Mouse (Mus musculus): ENCODE measurements around the gene Gstp1. TPM values are rescaled to one million over a fixed set of nuclear protein-coding genes. Genes with fewer than 3 reads are reported as not detected.
"Not testable (repeated sequence)": the region's sequence is repeated elsewhere in the genome, so short reads cannot be mapped to it uniquely, and the experiment has no call there.

The Gstp1 gene
- polyA plus RNA-seq, 1 experiment: 119 TPM

- Histone ChIP-seq H3K4me3 (ENCODE audit: low read depth, low read length) (no peak overlapping the region), H3K9me3 (replicated peaks; ENCODE audit: control insufficient read depth, insufficient read depth, low read length, poor library complexity, severe bottlenecking) (0 out of 2 replicates have a peak, but pooled peaks cover 2% of the 10 kb centered on the region), H3K27me3 (ENCODE audit: control insufficient read depth, insufficient read depth, low read length, poor library complexity, severe bottlenecking) (no peaks in the 10 kb centered on the region), H3K36me3 (ENCODE audit: control insufficient read depth, insufficient read depth, low read length, poor library complexity, severe bottlenecking) (no peaks in the 10 kb centered on the region), H3K9ac (ENCODE audit: low read depth, poor library complexity, severe bottlenecking) (no peak overlapping the region), H3K27ac (ENCODE audit: insufficient read depth, low read length) (no peak overlapping the region), H3K4me1 (ENCODE audit: control insufficient read depth, insufficient read depth, low read length) (no peaks in the 10 kb centered on the region)
- TF ChIP-seq EP300 (IDR thresholded peaks at IDR 0.05; ENCODE audit: insufficient read depth, low read depth, low read length) (no peak), POLR2A (IDR thresholded peaks at IDR 0.05; ENCODE audit: insufficient read depth, low read length) (no peak), CTCF (IDR thresholded peaks at IDR 0.05; ENCODE audit: low read depth, low read length) (no peak)
These were observed 28.5 kb upstream of the Gstp1 start for GRCm38 (mm10) chr19:4066280-4066679.

GRCm38 (mm10) chr19:4064501-4064900 is 26.7 kb upstream of the Gstp1 start:
- H3K4me1 ChIP-seq (ENCODE audit: control insufficient read depth, insufficient read depth, low read length); H3K4me3 ChIP-seq (ENCODE audit: low read depth, low read length); H3K27ac ChIP-seq (ENCODE audit: insufficient read depth, low read length); H3K27me3 ChIP-seq (ENCODE audit: control insufficient read depth, insufficient read depth, low read length, poor library complexity, severe bottlenecking); H3K9ac ChIP-seq (ENCODE audit: low read depth, poor library complexity, severe bottlenecking); H3K9me3 ChIP-seq (replicated peaks; ENCODE audit: control insufficient read depth, insufficient read depth, low read length, poor library complexity, severe bottlenecking); H3K36me3 ChIP-seq (ENCODE audit: control insufficient read depth, insufficient read depth, low read length, poor library complexity, severe bottlenecking): not testable (repeated sequence)

DNA sequence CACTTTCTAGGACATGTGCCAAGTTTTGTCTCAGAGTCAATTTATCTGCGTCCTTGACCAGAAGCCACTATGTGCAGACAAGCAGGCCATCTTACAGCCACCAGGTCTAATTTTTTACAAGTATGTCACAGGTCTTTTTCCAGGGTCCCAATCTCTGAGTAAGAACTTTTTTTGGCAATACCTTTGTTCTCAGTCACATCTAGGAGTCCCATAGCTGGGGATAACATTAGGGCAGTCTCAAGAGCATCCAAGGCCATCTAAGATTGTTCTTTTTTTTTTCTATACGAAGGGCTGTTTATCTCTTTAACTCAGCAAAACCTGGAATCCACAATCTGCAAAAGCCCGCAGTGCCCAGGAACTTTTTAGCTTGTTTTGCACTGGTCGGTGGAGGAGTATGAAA is 25.6 kb upstream of the Gstp1 start:
- not testable (repeated sequence) for H3K27ac ChIP-seq (ENCODE audit: insufficient read depth, low read length)

DNA sequence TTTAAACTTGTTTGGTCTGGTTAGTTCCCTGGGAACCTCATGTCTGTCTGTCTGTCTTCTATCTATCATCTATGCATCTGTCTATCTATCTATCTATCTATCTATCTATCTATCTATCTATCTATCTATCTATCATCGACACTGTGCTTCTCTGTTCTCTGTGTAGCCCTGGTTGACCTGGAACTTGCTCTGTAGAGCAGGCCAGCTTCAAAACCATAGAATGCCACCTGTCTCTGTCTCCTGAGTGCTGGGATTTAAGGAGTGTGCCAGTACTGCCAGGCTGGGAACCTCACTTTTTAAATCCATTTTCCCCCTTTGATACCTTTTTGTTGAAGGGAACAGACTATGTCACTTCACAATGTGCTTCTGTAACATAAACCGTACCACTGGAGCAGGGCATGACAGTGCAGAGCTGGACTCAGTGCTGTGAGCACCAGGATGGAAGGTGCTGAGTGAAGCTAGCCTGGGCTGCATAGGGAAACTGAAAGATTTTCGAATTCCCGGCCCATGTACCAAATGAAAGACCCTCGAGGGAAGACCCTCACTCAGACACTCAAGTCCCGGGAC is 23.2 kb upstream of the Gstp1 start:
- no peaks in the 10 kb centered on the region for H3K36me3 ChIP-seq (ENCODE audit: control insufficient read depth, insufficient read depth, low read length, poor library complexity, severe bottlenecking)
- H3K27me3 ChIP-seq (ENCODE audit: control insufficient read depth, insufficient read depth, low read length, poor library complexity, severe bottlenecking): peaks cover 2% of the 10 kb centered on the region; the same call in 1 of the 2 replicates
- H3K4me3 ChIP-seq (ENCODE audit: low read depth, low read length): no peak overlapping the region
- no peak for TF ChIP-seq EP300 (IDR thresholded peaks at IDR 0.05; ENCODE audit: insufficient read depth, low read depth, low read length)
- no peak for TF ChIP-seq POLR2A (IDR thresholded peaks at IDR 0.05; ENCODE audit: insufficient read depth, low read length)
- H3K4me1 ChIP-seq (ENCODE audit: control insufficient read depth, insufficient read depth, low read length): peaks cover 17% of the 10 kb centered on the region
- peaks cover 7% of the 10 kb centered on the region for H3K9me3 ChIP-seq (replicated peaks; ENCODE audit: control insufficient read depth, insufficient read depth, low read length, poor library complexity, severe bottlenecking)
- no peak overlapping the region for H3K9ac ChIP-seq (ENCODE audit: low read depth, poor library complexity, severe bottlenecking)
- H3K27ac ChIP-seq (ENCODE audit: insufficient read depth, low read length): no peak overlapping the region

More for the DNA sequence above, 25.6 kb upstream of the Gstp1 start:
- H3K9ac ChIP-seq (ENCODE audit: low read depth, poor library complexity, severe bottlenecking); H3K4me1 ChIP-seq (ENCODE audit: control insufficient read depth, insufficient read depth, low read length); H3K36me3 ChIP-seq (ENCODE audit: control insufficient read depth, insufficient read depth, low read length, poor library complexity, severe bottlenecking); H3K9me3 ChIP-seq (replicated peaks; ENCODE audit: control insufficient read depth, insufficient read depth, low read length, poor library complexity, severe bottlenecking); H3K27me3 ChIP-seq (ENCODE audit: control insufficient read depth, insufficient read depth, low read length, poor library complexity, severe bottlenecking); H3K4me3 ChIP-seq (ENCODE audit: low read depth, low read length): not testable (repeated sequence)

DNA sequence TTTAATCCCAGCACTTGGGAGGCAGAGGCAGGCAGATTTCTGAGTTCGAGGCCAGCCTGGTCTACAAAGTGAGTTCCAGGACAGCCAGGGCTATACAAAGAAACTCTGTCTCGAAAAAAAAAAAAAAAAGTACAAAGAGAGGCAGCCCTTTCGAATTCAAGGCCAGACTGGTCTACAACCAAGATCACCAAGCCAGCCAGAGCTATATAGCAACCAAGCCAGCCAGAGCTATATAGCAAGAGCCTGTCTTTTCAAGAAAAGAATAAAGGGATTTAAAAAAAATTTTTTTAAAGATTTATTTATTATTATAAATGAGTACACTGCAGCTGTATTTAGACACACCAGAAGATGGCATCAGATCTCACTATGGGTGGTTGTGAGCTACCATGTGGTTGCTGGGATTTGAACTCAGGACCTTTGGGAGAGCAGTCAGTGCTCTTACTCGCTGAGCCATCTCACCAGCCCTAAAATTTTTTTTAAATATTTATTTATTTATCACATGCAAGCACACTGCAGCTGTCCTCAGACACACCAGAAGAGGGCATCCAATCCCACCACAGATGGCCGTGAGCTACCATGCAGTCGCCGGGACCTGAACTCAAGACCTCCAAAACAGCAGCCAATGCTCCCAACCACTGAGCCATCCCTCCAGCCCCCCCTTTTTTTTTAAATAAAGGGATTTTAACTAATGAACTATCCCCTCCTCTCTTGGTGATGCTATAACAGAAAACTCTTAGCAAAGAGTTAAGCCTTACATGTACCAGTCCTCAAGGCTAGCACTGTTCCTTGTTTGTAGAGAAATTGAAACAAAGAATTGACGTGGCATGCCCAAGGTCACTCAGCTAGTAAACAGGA is 22.5 kb upstream of the Gstp1 start:
- peaks cover 17% of the 10 kb centered on the region for H3K4me1 ChIP-seq (ENCODE audit: control insufficient read depth, insufficient read depth, low read length)
- H3K36me3 ChIP-seq (ENCODE audit: control insufficient read depth, insufficient read depth, low read length, poor library complexity, severe bottlenecking); H3K27ac ChIP-seq (ENCODE audit: insufficient read depth, low read length); H3K4me3 ChIP-seq (ENCODE audit: low read depth, low read length); H3K9ac ChIP-seq (ENCODE audit: low read depth, poor library complexity, severe bottlenecking); H3K27me3 ChIP-seq (ENCODE audit: control insufficient read depth, insufficient read depth, low read length, poor library complexity, severe bottlenecking); H3K9me3 ChIP-seq (replicated peaks; ENCODE audit: control insufficient read depth, insufficient read depth, low read length, poor library complexity, severe bottlenecking): not testable (repeated sequence)

- TF ChIP-seq CTCF (IDR thresholded peaks at IDR 0.05; ENCODE audit: low read depth, low read length): no peak
- peak; percentile 70; the same call in 1 of the 2 replicates for TF ChIP-seq EP300 (IDR thresholded peaks at IDR 0.05; ENCODE audit: insufficient read depth, low read depth, low read length)
- Histone ChIP-seq H3K9ac (ENCODE audit: low read depth, poor library complexity, severe bottlenecking) (no peak within 1 kb of the TSS), H3K9me3 (replicated peaks; ENCODE audit: control insufficient read depth, insufficient read depth, low read length, poor library complexity, severe bottlenecking) (peaks cover 7% of the 10 kb centered on the region), H3K27ac (ENCODE audit: insufficient read depth, low read length) (peak within 1 kb of the TSS; percentile 7), H3K4me3 (ENCODE audit: low read depth, low read length) (peak within 1 kb of the TSS; percentile 26; the same call in 1 of the 2 replicates), H3K36me3 (ENCODE audit: control insufficient read depth, insufficient read depth, low read length, poor library complexity, severe bottlenecking) (no peaks in the 10 kb centered on the region), H3K4me1 (ENCODE audit: control insufficient read depth, insufficient read depth, low read length) (peaks cover 17% of the 10 kb centered on the region), H3K27me3 (ENCODE audit: control insufficient read depth, insufficient read depth, low read length, poor library complexity, severe bottlenecking) (peaks cover 2% of the 10 kb centered on the region; the same call in 1 of the 2 replicates)
These were observed 21.4 kb upstream of the Gstp1 start, which contains the start of gene Gstp3 for GRCm38 (mm10) chr19:4059069-4059740. Gstp3 (minus strand) TSS chr19:4059569.

All from ES-Bruce4 (cell line).